Mouse (Mus musculus) urinary bladder, postnatal 14 days (tissue): ENCODE measurements around the gene Clca3a2.
"Not testable (repeated sequence)": the region's sequence is repeated elsewhere in the genome, so short reads cannot be mapped to it uniquely, and the experiment has no call there.

ENCODE experiments used
- DNase-seq: peaks from one replicate; pipeline ENCODE4 v3.0.0; 2021; ENCODE audit warnings: low spot score

The Clca3a2 gene

GRCm38 (mm10) chr3:144819219-144819618 lies at the start of gene Clca3a2:
TSS of gene Clca3a2 (minus strand) at chr3:144819494.
- peak; percentile 11 for DNase-seq

GRCm38 (mm10) chr3:144849584-144849983 lies 30.3 kb upstream of the Clca3a2 start:
- no peak for DNase-seq

- not testable (repeated sequence) for DNase-seq
These were observed 29.8 kb upstream of the Clca3a2 start, which contains the start of gene Clca3b for GRCm38 (mm10) chr3:144849014-144849556. TSS of gene Clca3b (minus strand) at chr3:144849357.

- no peak for DNase-seq
These were observed 8.0 kb upstream of the Clca3a2 start for GRCm38 (mm10) chr3:144827257-144827656.

- DNase-seq: peak; percentile 91
These were observed 5.9 kb upstream of the Clca3a2 start for GRCm38 (mm10) chr3:144825151-144825550.

GRCm38 (mm10) chr3:144823331-144823730 lies 4.0 kb upstream of the Clca3a2 start:
- DNase-seq: no peak

GRCm38 (mm10) chr3:144820632-144821031 lies 1.3 kb upstream of the Clca3a2 start:
- DNase-seq: no peak

- not testable (repeated sequence) for DNase-seq
These were observed 6.0 kb downstream of the Clca3a2 start for GRCm38 (mm10) chr3:144813336-144813735.

- no peak for DNase-seq
These were observed 7.5 kb downstream of the Clca3a2 start for GRCm38 (mm10) chr3:144811821-144812220.

- DNase-seq: not testable (repeated sequence)
These were observed 11.0 kb downstream of the Clca3a2 start for GRCm38 (mm10) chr3:144808153-144808925.

GRCm38 (mm10) chr3:144806626-144807025 lies 12.7 kb downstream of the Clca3a2 start:
- DNase-seq: not testable (repeated sequence)

- peak; percentile 47 for DNase-seq
These were observed 17.4 kb downstream of the Clca3a2 start for GRCm38 (mm10) chr3:144801861-144802260.

- DNase-seq: no peak
These were observed 33.8 kb downstream of the Clca3a2 start for GRCm38 (mm10) chr3:144785181-144786148.

- no peak for DNase-seq
These were observed 54.1 kb downstream of the Clca3a2 start for GRCm38 (mm10) chr3:144765161-144765560.

- no peak for DNase-seq
These were observed 57.8 kb downstream of the Clca3a2 start for GRCm38 (mm10) chr3:144761454-144761853.

- DNase-seq: peak; percentile 27
These were observed 58.5 kb downstream of the Clca3a2 start, which contains the start of gene Clca3a1 for GRCm38 (mm10) chr3:144760592-144761309. TSS of gene Clca3a1 (minus strand) at chr3:144760977.

- no peak for DNase-seq
These were observed 59.6 kb downstream of the Clca3a2 start for GRCm38 (mm10) chr3:144759719-144760118.

- not testable (repeated sequence) for DNase-seq
These were observed 63.2 kb downstream of the Clca3a2 start for GRCm38 (mm10) chr3:144756103-144756502.

GRCm38 (mm10) chr3:144753120-144753519 lies 66.2 kb downstream of the Clca3a2 start:
- DNase-seq: no peak

- DNase-seq: not testable (repeated sequence)
These were observed 70.0 kb downstream of the Clca3a2 start for GRCm38 (mm10) chr3:144749062-144749963.
